Mouse (Mus musculus) CH12.LX (cell line): ENCODE data around the gene Grrp1. TPM values are rescaled to one million over a fixed set of nuclear protein-coding genes. Genes with fewer than 3 reads are reported as not detected.

Source experiments
- DNase-seq: peaks from one replicate; pipeline ENCODE4 v3.0.0-alpha.2; 2013; ENCODE audit errors: extremely low read depth
- H3K27ac ChIP-seq: 2 replicates; pipeline ENCODE4 v1.5.1; 2012; ENCODE audit warnings: low read depth, mild to moderate bottlenecking, control low read depth, moderate library complexity; ENCODE audit not compliant: insufficient read depth
- H3K27me3 ChIP-seq: replicated peaks from 2 replicates; pipeline ENCODE3; 2012; ENCODE audit warnings: inconsistent platforms
- H3K36me3 ChIP-seq, 2 experiments: replicated peaks in 1 of 2; 2 replicates each; pipeline versions ENCODE3 to v1.6.1; 2012; ENCODE audit warnings: inconsistent platforms in 1 of 2, low read length in 1 of 2, mild to moderate bottlenecking in 1 of 2, mixed read lengths in 1 of 2, moderate library complexity in 1 of 2; ENCODE audit not compliant: control insufficient read depth in 1 of 2, insufficient read depth in 1 of 2
- H3K4me1 ChIP-seq, 2 experiments: 2 replicates each; pipeline ENCODE4 v1.6.1; 2012; ENCODE audit warnings: inconsistent platforms in 1 of 2, moderate library complexity in 1 of 2; ENCODE audit not compliant: insufficient read depth in 2 of 2, control insufficient read depth in 1 of 2
- H3K4me2 ChIP-seq: 2 replicates; pipeline ENCODE4 v1.6.1; 2012; ENCODE audit warnings: low read depth, mild to moderate bottlenecking, control low read depth; ENCODE audit not compliant: poor library complexity, insufficient read depth, severe bottlenecking
- H3K4me3 ChIP-seq, 3 experiments: fragments of 150-350 bp in 1 of 3; sonication (generic) in 1 of 3; replicated peaks in 1 of 3; 2 replicates each; pipeline versions ENCODE3 to v1.5.1; 2011 to 2012; ENCODE audit warnings: low read depth in 2 of 3, low read length in 2 of 3, mild to moderate bottlenecking in 2 of 3, moderate library complexity in 2 of 3, control low read depth in 1 of 3, improper control_type of control experiment in 1 of 3, inconsistent platforms in 1 of 3, mixed read lengths in 1 of 3; ENCODE audit not compliant: poor library complexity in 1 of 3
- H3K79me2 ChIP-seq: replicated peaks from 2 replicates; pipeline ENCODE4 v1.6.1; 2012; ENCODE audit warnings: mild to moderate bottlenecking, moderate library complexity; ENCODE audit not compliant: control insufficient read depth, poor library complexity, insufficient read depth, severe bottlenecking; ENCODE audit errors: extremely low read depth
- H3K9ac ChIP-seq: 2 replicates; pipeline ENCODE4 v1.6.1; 2012; ENCODE audit warnings: low read depth, mild to moderate bottlenecking, control low read depth, moderate library complexity; ENCODE audit not compliant: insufficient read depth
- H3K9me3 ChIP-seq: replicated peaks from 2 replicates; pipeline ENCODE3; 2012; ENCODE audit warnings: low read length, inconsistent platforms, mixed read lengths
- CHD1 ChIP-seq: IDR thresholded peaks from 2 replicates; pipeline ENCODE4 v1.6.1; 2012; ENCODE audit warnings: low read depth, low read length, improper control_type of control experiment, inconsistent platforms
- CHD2 ChIP-seq: IDR thresholded peaks from 2 replicates; pipeline ENCODE4 v1.6.1; 2011; ENCODE audit warnings: low read length, improper control_type of control experiment
- CTCF ChIP-seq, 2 experiments: IDR thresholded peaks in 1 of 2; conservative IDR thresholded peaks in 1 of 2; 2 replicates each; pipeline ENCODE4 v1.5.1; 2011 to 2012; ENCODE audit warnings: low read depth in 2 of 2, low read length in 2 of 2, improper control_type of control experiment in 1 of 2, inconsistent platforms in 1 of 2, mild to moderate bottlenecking in 1 of 2, moderate library complexity in 1 of 2
- E2F4 ChIP-seq: IDR thresholded peaks from 2 replicates; pipeline ENCODE4 v1.6.1; 2011; ENCODE audit warnings: low read depth, low read length, improper control_type of control experiment; ENCODE audit not compliant: insufficient replicate concordance
- ELF1 ChIP-seq: IDR thresholded peaks from 2 replicates; pipeline ENCODE4 v1.6.1; 2014; ENCODE audit warnings: low read depth, mild to moderate bottlenecking, inconsistent platforms, low read length, improper control_type of control experiment
- HCFC1 ChIP-seq: IDR thresholded peaks from 2 replicates; pipeline ENCODE4 v1.6.1; 2012; ENCODE audit warnings: low read depth, mild to moderate bottlenecking, inconsistent platforms, low read length, improper control_type of control experiment
- JUN ChIP-seq: IDR thresholded peaks from 2 replicates; pipeline ENCODE4 v1.6.1; 2011; ENCODE audit warnings: low read depth, mild to moderate bottlenecking, low read length, improper control_type of control experiment, moderate library complexity; ENCODE audit not compliant: insufficient read depth
- JUND ChIP-seq: conservative IDR thresholded peaks from 2 replicates; pipeline ENCODE4 v1.6.1; 2011; ENCODE audit warnings: low read depth, low read length, improper control_type of control experiment
- MAZ ChIP-seq: IDR thresholded peaks from 2 replicates; pipeline ENCODE4 v1.6.1; 2012; ENCODE audit warnings: low read depth, mild to moderate bottlenecking, inconsistent platforms, low read length, improper control_type of control experiment, moderate library complexity
- MYC ChIP-seq: IDR thresholded peaks from 2 replicates; pipeline ENCODE4 v1.6.1; 2011; ENCODE audit warnings: low read depth, mild to moderate bottlenecking, improper control_type of control experiment, low read length
- NELFE ChIP-seq: IDR thresholded peaks from 2 replicates; pipeline ENCODE4 v1.6.1; 2011; ENCODE audit warnings: low read depth, low read length, improper control_type of control experiment
- NRF1 ChIP-seq: IDR thresholded peaks from 2 replicates; pipeline ENCODE4 v1.6.1; 2014; ENCODE audit warnings: low read depth, mild to moderate bottlenecking, inconsistent platforms, low read length, improper control_type of control experiment, moderate library complexity
- POLR2A ChIP-seq: IDR thresholded peaks from 2 replicates; pipeline ENCODE4 v1.6.1; 2011; ENCODE audit warnings: low read depth, mild to moderate bottlenecking, improper control_type of control experiment, low read length
- RAD21 ChIP-seq: IDR thresholded peaks from 2 replicates; pipeline ENCODE4 v1.6.1; 2011; ENCODE audit warnings: low read depth, mild to moderate bottlenecking, low read length, improper control_type of control experiment, moderate library complexity
- RCOR1 ChIP-seq: conservative IDR thresholded peaks from 2 replicates; pipeline ENCODE4 v1.6.1; 2012; ENCODE audit warnings: low read depth, mild to moderate bottlenecking, inconsistent platforms, low read length, improper control_type of control experiment
- SIN3A ChIP-seq: IDR thresholded peaks from 2 replicates; pipeline ENCODE4 v1.6.1; 2012; ENCODE audit warnings: low read length, improper control_type of control experiment, inconsistent platforms
- SMC3 ChIP-seq: IDR thresholded peaks from 2 replicates; pipeline ENCODE4 v1.6.1; 2011; ENCODE audit warnings: low read depth, low read length, improper control_type of control experiment
- UBTF ChIP-seq: IDR thresholded peaks from 2 replicates; pipeline ENCODE4 v1.6.1; 2012; ENCODE audit warnings: low read depth, mild to moderate bottlenecking, inconsistent platforms, low read length, improper control_type of control experiment, moderate library complexity
- USF2 ChIP-seq: conservative IDR thresholded peaks from 2 replicates; pipeline ENCODE4 v1.6.1; 2011; ENCODE audit warnings: low read depth, low read length, improper control_type of control experiment
- ZKSCAN1 ChIP-seq: IDR thresholded peaks from 2 replicates; pipeline ENCODE4 v1.6.1; 2012; ENCODE audit warnings: low read depth, inconsistent platforms, low read length, improper control_type of control experiment, borderline replicate concordance
- ZNF384 ChIP-seq: IDR thresholded peaks from 2 replicates; pipeline ENCODE4 v1.6.1; 2012; ENCODE audit warnings: low read depth, low read length, improper control_type of control experiment, inconsistent platforms
- dilution Hi-C: fragments of 300-500 bp; cut with MboI; formaldehyde crosslinking; loops from 2 replicates; pipeline ENCODE4 v1.14.3; 2020; ENCODE audit warnings: low sequenced_read_pairs; ENCODE audit not compliant: extremely low pct_unique_long_range_greater_than_20kb, extremely low pct_ligation_motif_present
- in situ Hi-C: fragments of 300-500 bp; cut with MboI; formaldehyde crosslinking; loops from 3 replicates; pipeline ENCODE4 v1.14.3; 2019; ENCODE audit warnings: low sequenced_read_pairs, low pct_ligation_motif_present, low pct_unique_long_range_greater_than_20kb, mixed read lengths
- polyA plus RNA-seq: library from polyadenylated mRNA; unstranded; fragments of >175 nt; gene quantifications from 2 replicates; pipeline ENCODE4 v1.2.1, GENCODE M21; 2012; ENCODE audit warnings: low read depth; ENCODE audit not compliant: insufficient read length
- total RNA-seq, 2 experiments: library from RNA; depleted of rRNA; stranded (reverse); fragments of 300-350 nt in 1 of 2; fragments of >200 nt in 1 of 2; gene quantifications; 2 replicates each; pipeline ENCODE4 v1.2.3; 2012 to 2014

The Grrp1 gene
- total and polyA plus RNA-seq, 3 experiments: not detected

GRCm38 (mm10) chr4:134293061-134293691, 39.3 kb upstream of the Grrp1 start:
- H3K4me3 ChIP-seq: no peak overlapping the region
- no peak overlapping the region for H3K4me2 ChIP-seq
- no peak for DNase-seq
- dilution Hi-C loops (no loop called here), in situ Hi-C loops (no loop called here)
- peaks cover 10% of the 10 kb centered on the region for H3K27me3 ChIP-seq
- no peak overlapping the region for H3K27ac ChIP-seq
- peaks cover 3% of the 10 kb centered on the region for H3K9me3 ChIP-seq
- TF ChIP-seq HCFC1: no peak
- TF ChIP-seq NRF1: no peak
- no peak for TF ChIP-seq JUN
- no peak overlapping the region for H3K9ac ChIP-seq
- no peaks in the 10 kb centered on the region for H3K36me3 ChIP-seq
- H3K4me1 ChIP-seq: peaks cover 0 to 8% of the 10 kb centered on the region in 2 experiments; a peak in 2 of 4 replicates
- no peaks in the 10 kb centered on the region for H3K79me2 ChIP-seq

GRCm38 (mm10) chr4:134292067-134292466, 38.2 kb upstream of the Grrp1 start:
- Histone ChIP-seq H3K4me1 (peaks cover 0 to 10% of the 10 kb centered on the region in 2 experiments; a peak in 2 of 4 replicates), H3K9me3 (peaks cover 3% of the 10 kb centered on the region), H3K9ac (no peak overlapping the region), H3K4me2 (no peak overlapping the region), H3K27ac (no peak overlapping the region), H3K4me3 (no peak overlapping the region), H3K27me3 (peaks cover 10% of the 10 kb centered on the region), H3K79me2 (no peaks in the 10 kb centered on the region), H3K36me3 (no peaks in the 10 kb centered on the region)
- in situ Hi-C loops: no loop called here
- dilution Hi-C loops: no loop called here
- TF ChIP-seq RAD21 (peak; percentile 51), USF2 (no peak), SMC3 (peak; percentile 60), CHD2 (no peak), RCOR1 (no peak), CTCF (conservative IDR thresholded peaks at IDR 0.05 in 1 of 2, IDR thresholded peaks at IDR 0.05 in 1 of 2; ENCODE audit: low read depth in 2 of 2, low read length in 2 of 2) (peak; percentile 59 to 66), MAZ (no peak), POLR2A (no peak)
- DNase-seq: peak; percentile 74

GRCm38 (mm10) chr4:134288397-134289256, 34.7 kb upstream of the Grrp1 start:
- Histone ChIP-seq H3K9me3 (no peaks in the 10 kb centered on the region), H3K4me1 (peaks cover 0 to 25% of the 10 kb centered on the region in 2 experiments; a peak in 2 of 4 replicates), H3K27me3 (peaks cover 4% of the 10 kb centered on the region), H3K79me2 (peaks cover 18% of the 10 kb centered on the region), H3K9ac (peak overlapping the region; percentile 86), H3K4me3 (peak overlapping the region; percentile 78 to 99 (median 94)), H3K36me3 (peaks cover 4 to 13% of the 10 kb centered on the region in 2 experiments), H3K4me2 (peak overlapping the region; percentile 82), H3K27ac (no peak overlapping the region)
- dilution Hi-C loops (no loop called here), in situ Hi-C loops (loop anchor here (5.0 kb wide), 1 partner anchor 41 kb away; the partner anchor contains the start of genes Gm30191 and Zfp593)
- TF ChIP-seq RAD21: no peak
- TF ChIP-seq E2F4: no peak
- TF ChIP-seq USF2: no peak
- no peak for TF ChIP-seq CHD1
- TF ChIP-seq ZKSCAN1: no peak
- no peak for TF ChIP-seq UBTF
- TF ChIP-seq RCOR1: no peak
- TF ChIP-seq NELFE: no peak
- no peak for TF ChIP-seq NRF1
- TF ChIP-seq ZNF384: no peak
- TF ChIP-seq SIN3A: no peak
- no peak for TF ChIP-seq ELF1
- TF ChIP-seq JUND: no peak
- TF ChIP-seq MYC: no peak
- no peak for DNase-seq
